ENCODE assay signal across 7 mouse cellular contexts in the genomic region with DNA sequence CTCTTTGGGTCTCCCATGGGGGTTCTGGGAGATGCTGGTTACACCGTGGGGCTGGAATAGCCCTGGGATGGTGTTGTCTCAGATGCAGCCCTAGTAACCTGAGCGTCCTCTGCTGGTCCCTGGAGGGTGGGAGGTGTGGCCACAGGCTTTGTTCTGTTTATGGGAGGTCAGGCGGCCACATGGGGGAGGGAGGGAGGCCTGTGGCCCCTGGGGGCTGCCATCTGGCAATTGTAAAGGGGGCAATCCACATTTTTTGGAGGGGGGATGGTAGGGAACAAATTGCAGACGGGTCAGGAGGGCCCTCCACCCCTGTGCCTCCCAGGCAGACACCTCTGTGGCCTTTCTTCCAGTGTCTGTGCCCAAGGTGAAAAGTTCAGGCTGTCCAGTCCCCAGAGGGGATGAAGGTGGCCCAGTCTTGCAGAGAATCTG. TPM values are rescaled to one million over a fixed set of nuclear protein-coding genes. Genes with fewer than 3 reads are reported as not detected.
DNase-seq lines count a peak whose midpoint lies in the region; ATAC-seq and TF ChIP-seq lines count a peak whose summit lies in the region.

No protein-coding gene starts in this region.

- ATAC-seq in midbrain, embryonic 11.5 days (ENCODE audit: low FRiP score), result peak; percentile 56; the same call in 1 of the 2 replicates
- ATAC-seq in midbrain, postnatal 0 days (ENCODE audit: low FRiP score), result no peak
- ATAC-seq in heart, embryonic 11.5 days (replicated peaks; ENCODE audit: insufficient number of reproducible peaks, low FRiP score, low TSS enrichment), result peak; percentile 35; the same call in 1 of the 2 replicates
- no peak; the same call in 1 of the 2 replicates for ATAC-seq in limb, embryonic 12.5 days (ENCODE audit: insufficient number of reproducible peaks, insufficient read depth, low FRiP score, low TSS enrichment, low read depth)
- no peak for ATAC-seq in stomach, embryonic 14.5 days (ENCODE audit: insufficient number of reproducible peaks, insufficient read depth, low FRiP score, low read depth)

- 7% methylated on average over 4 of the region's 4 CpGs for WGBS in midbrain, embryonic 11.5 days
- 13% methylated on average over 4 of the region's 4 CpGs for WGBS in midbrain, postnatal 0 days
- WGBS in heart, embryonic 11.5 days (ENCODE audit: insufficient replicate concordance), result 1% methylated on average over 4 of the region's 4 CpGs
- WGBS in limb, embryonic 12.5 days, result 4% methylated on average over 4 of the region's 4 CpGs
- WGBS in stomach, embryonic 14.5 days, result 18% methylated on average over 4 of the region's 4 CpGs

- no peaks in the 10 kb centered on the region for H3K36me3 ChIP-seq in midbrain, embryonic 11.5 days (ENCODE audit: control insufficient read depth, insufficient read depth, low read length)
- no peaks in the 10 kb centered on the region for H3K36me3 ChIP-seq in midbrain, postnatal 0 days (ENCODE audit: insufficient read depth, low read length)
- no peaks in the 10 kb centered on the region for H3K36me3 ChIP-seq in heart, embryonic 11.5 days (ENCODE audit: control insufficient read depth, insufficient read depth, low read length)
- peaks cover 6% of the 10 kb centered on the region; the same call in 1 of the 2 replicates for H3K36me3 ChIP-seq in limb, embryonic 12.5 days
- H3K36me3 ChIP-seq in stomach, embryonic 14.5 days (ENCODE audit: control insufficient read depth, insufficient read depth, low read length), result no peaks in the 10 kb centered on the region; the same call in 1 of the 2 replicates

- H3K27ac ChIP-seq in midbrain, embryonic 11.5 days (ENCODE audit: low read depth, low read length), result peak overlapping the region; percentile 41
- H3K27ac ChIP-seq in midbrain, postnatal 0 days (ENCODE audit: low read depth, low read length), result no peak overlapping the region
- peak overlapping the region; percentile 64 for H3K27ac ChIP-seq in heart, embryonic 11.5 days (ENCODE audit: low read depth, low read length)
- H3K27ac ChIP-seq in limb, embryonic 12.5 days, result peak overlapping the region; percentile 60
- peak overlapping the region; percentile 22; the same call in 1 of the 2 replicates for H3K27ac ChIP-seq in stomach, embryonic 14.5 days (ENCODE audit: low read length)

- peaks cover 36% of the 10 kb centered on the region for H3K4me1 ChIP-seq in midbrain, embryonic 11.5 days (ENCODE audit: control insufficient read depth, insufficient read depth, low read length)
- H3K4me1 ChIP-seq in midbrain, postnatal 0 days (ENCODE audit: insufficient read depth, low read length), result 0 out of 2 replicates have a peak, but pooled peaks cover 4% of the 10 kb centered on the region
- H3K4me1 ChIP-seq in heart, embryonic 11.5 days (ENCODE audit: control insufficient read depth, insufficient read depth, low read length), result peaks cover 81% of the 10 kb centered on the region
- peaks cover 81% of the 10 kb centered on the region for H3K4me1 ChIP-seq in limb, embryonic 12.5 days (replicated peaks)
- H3K4me1 ChIP-seq in stomach, embryonic 14.5 days (ENCODE audit: control insufficient read depth, insufficient read depth, low read length), result peaks cover 60% of the 10 kb centered on the region

- no peak for DNase-seq in midbrain, embryonic 11.5 days (ENCODE audit: low spot score, missing footprints)
- no peak for DNase-seq in midbrain, postnatal 0 days (ENCODE audit: low spot score)
- no peak for DNase-seq in right cerebral cortex, postnatal 10 days (ENCODE audit: low spot score in 2 of 2)
- no peak for DNase-seq in urinary bladder, postnatal 25 days (ENCODE audit: low spot score)

- H3K4me2 ChIP-seq in midbrain, embryonic 11.5 days, result peak overlapping the region; percentile 6; the same call in 1 of the 2 replicates
- H3K4me2 ChIP-seq in midbrain, postnatal 0 days (ENCODE audit: low read depth, low read length, poor library complexity, severe bottlenecking), result no peak overlapping the region
- H3K4me2 ChIP-seq in heart, embryonic 11.5 days, result peak overlapping the region; percentile 31
- H3K4me2 ChIP-seq in limb, embryonic 12.5 days, result peak overlapping the region; percentile 26
- no peak overlapping the region for H3K4me2 ChIP-seq in stomach, embryonic 14.5 days (replicated peaks; ENCODE audit: low read depth, low read length)

- TF ChIP-seq CTCF in midbrain, postnatal 0 days (IDR thresholded peaks at IDR 0.05), result no peak

- peak overlapping the region; percentile 38 for H3K9ac ChIP-seq in midbrain, embryonic 11.5 days (ENCODE audit: low read length)
- no peak overlapping the region for H3K9ac ChIP-seq in midbrain, postnatal 0 days (replicated peaks; ENCODE audit: low read length, poor library complexity, severe bottlenecking)
- H3K9ac ChIP-seq in heart, embryonic 11.5 days (ENCODE audit: low read depth, low read length), result peak overlapping the region; percentile 60
- H3K9ac ChIP-seq in limb, embryonic 12.5 days (replicated peaks), result 0 out of 2 replicates have a peak overlapping the region, but pooled peaks have one; percentile 18
- H3K9ac ChIP-seq in stomach, embryonic 14.5 days (replicated peaks; ENCODE audit: low read depth, low read length), result no peak overlapping the region

- no peaks in the 10 kb centered on the region for H3K9me3 ChIP-seq in midbrain, embryonic 11.5 days (ENCODE audit: control insufficient read depth, low read length)
- no peaks in the 10 kb centered on the region for H3K9me3 ChIP-seq in midbrain, postnatal 0 days (ENCODE audit: low read length)
- no peaks in the 10 kb centered on the region for H3K9me3 ChIP-seq in heart, embryonic 11.5 days (replicated peaks; ENCODE audit: control insufficient read depth, low read length)
- no peaks in the 10 kb centered on the region for H3K9me3 ChIP-seq in limb, embryonic 12.5 days
- H3K9me3 ChIP-seq in stomach, embryonic 14.5 days (ENCODE audit: control insufficient read depth, low read depth, low read length), result no peaks in the 10 kb centered on the region

- no peaks in the 10 kb centered on the region for H3K27me3 ChIP-seq in midbrain, embryonic 11.5 days (ENCODE audit: control insufficient read depth, insufficient read depth, low read length)
- H3K27me3 ChIP-seq in midbrain, postnatal 0 days (ENCODE audit: insufficient read depth, low read length), result no peaks in the 10 kb centered on the region
- no peaks in the 10 kb centered on the region for H3K27me3 ChIP-seq in heart, embryonic 11.5 days (ENCODE audit: control insufficient read depth, insufficient read depth, low read length)
- H3K27me3 ChIP-seq in limb, embryonic 12.5 days, result no peaks in the 10 kb centered on the region
- H3K27me3 ChIP-seq in stomach, embryonic 14.5 days (ENCODE audit: control insufficient read depth, insufficient read depth, low read length), result no peaks in the 10 kb centered on the region

- no peak overlapping the region for H3K4me3 ChIP-seq in midbrain, embryonic 11.5 days (ENCODE audit: low read depth, low read length)
- H3K4me3 ChIP-seq in midbrain, postnatal 0 days (ENCODE audit: low read depth, low read length), result no peak overlapping the region
- H3K4me3 ChIP-seq in heart, embryonic 11.5 days (ENCODE audit: low read depth, low read length), result no peak overlapping the region
- no peak overlapping the region for H3K4me3 ChIP-seq in limb, embryonic 12.5 days (replicated peaks)
- no peak overlapping the region for H3K4me3 ChIP-seq in stomach, embryonic 14.5 days (ENCODE audit: low read depth, low read length)

RNA-seq across cellular contexts. Expression of a gene that starts 32.7 kb away (rescaled TPM):
- 12.7 and 13.6 TPM in 2 replicates for polyA plus RNA-seq in midbrain, embryonic 11.5 days (2014; fragmentation: Nextera tagmentation; extraction: Ambion mirVana)
- total RNA-seq in midbrain, postnatal 0 days (2014; rRNA removed), result 59.8 and 63.1 TPM in 2 replicates
- polyA plus RNA-seq in midbrain, postnatal 0 days (2015; fragmentation: Nextera tagmentation; extraction: Ambion mirVana), result 7.1 and 8.4 TPM in 2 replicates
- polyA plus RNA-seq in heart, embryonic 11.5 days (2014; fragmentation: Nextera tagmentation; extraction: Ambion mirVana), result 14.6 and 14.8 TPM in 2 replicates
- 18.4 and 18.8 TPM in 2 replicates for polyA plus RNA-seq in limb, embryonic 12.5 days (2016; fragmentation: Nextera tagmentation; extraction: Ambion mirVana)
- polyA plus RNA-seq in stomach, embryonic 14.5 days (2014; fragmentation: Nextera tagmentation; extraction: Ambion mirVana), result 29.6 and 32.0 TPM in 2 replicates

RNA-seq across cellular contexts. Expression of a gene that starts 59.9 kb away (rescaled TPM):
- polyA plus RNA-seq in midbrain, embryonic 11.5 days (2014; fragmentation: Nextera tagmentation; extraction: Ambion mirVana), result 101 and 110 TPM in 2 replicates
- 39.5 and 48.7 TPM in 2 replicates for total RNA-seq in midbrain, postnatal 0 days (2014; rRNA removed)
- 56.6 and 57.1 TPM in 2 replicates for polyA plus RNA-seq in midbrain, postnatal 0 days (2015; fragmentation: Nextera tagmentation; extraction: Ambion mirVana)
- polyA plus RNA-seq in heart, embryonic 11.5 days (2014; fragmentation: Nextera tagmentation; extraction: Ambion mirVana), result 64.9 and 66.8 TPM in 2 replicates
- polyA plus RNA-seq in limb, embryonic 12.5 days (2016; fragmentation: Nextera tagmentation; extraction: Ambion mirVana), result 96.0 and 99.2 TPM in 2 replicates
- 63.2 and 65.0 TPM in 2 replicates for polyA plus RNA-seq in stomach, embryonic 14.5 days (2014; fragmentation: Nextera tagmentation; extraction: Ambion mirVana)

Comparison
In these comparisons a context has a peak if more than half of its experiments do, and no peak if none do; other contexts are left out.
1. ATAC-seq: peak in midbrain, embryonic 11.5 days (single experiment) and heart, embryonic 11.5 days (single experiment); none in midbrain, postnatal 0 days (single experiment), limb, embryonic 12.5 days (single experiment) and stomach, embryonic 14.5 days (single experiment).
2. H3K4me2 ChIP-seq: peak in midbrain, embryonic 11.5 days (single experiment), heart, embryonic 11.5 days (single experiment) and limb, embryonic 12.5 days (single experiment); none in midbrain, postnatal 0 days (single experiment) and stomach, embryonic 14.5 days (single experiment).
3. H3K9ac ChIP-seq: peak in midbrain, embryonic 11.5 days (single experiment), heart, embryonic 11.5 days (single experiment) and limb, embryonic 12.5 days (single experiment); none in midbrain, postnatal 0 days (single experiment) and stomach, embryonic 14.5 days (single experiment).